Mouse (Mus musculus): Measurements from ENCODE around the gene Tmem86b.

DNA sequence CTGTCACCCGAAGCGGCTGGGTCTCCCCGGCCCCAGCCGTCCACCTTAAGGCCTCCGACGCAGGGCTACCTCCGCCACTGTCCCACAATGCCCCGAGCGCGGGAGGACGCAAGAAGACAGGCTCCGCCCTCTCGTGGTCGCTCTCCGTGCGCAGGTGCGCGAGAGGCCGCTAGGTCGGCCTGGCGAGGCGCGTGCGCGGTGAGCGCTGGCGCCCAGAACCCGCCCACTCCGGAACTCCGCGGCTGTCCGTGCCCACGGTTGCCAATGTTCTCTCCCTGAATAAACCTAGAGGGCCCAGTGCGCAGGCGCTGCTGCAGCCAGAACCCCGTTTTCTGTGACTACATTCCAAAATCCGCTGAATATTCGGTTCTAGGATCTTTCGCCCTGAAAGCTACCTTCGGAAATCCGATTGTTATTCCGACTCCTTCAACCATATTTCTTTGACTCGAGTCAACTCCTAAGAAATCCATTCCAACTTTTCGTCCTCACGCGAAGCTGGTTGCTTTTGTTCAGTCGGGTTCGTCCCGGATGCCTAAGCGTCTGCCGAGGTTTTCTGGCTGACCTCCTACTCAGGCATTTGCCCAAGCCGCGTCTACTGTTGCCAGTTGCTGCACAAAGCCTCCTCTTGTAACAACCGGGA lies 27.8 kb upstream of the Tmem86b start, which contains the start of gene Ppp6r1:
- TF ChIP-seq POLR2A (IDR thresholded peaks at IDR 0.05; ENCODE audit: insufficient read depth, low read depth, low read length), result peak; percentile 91
- peak; percentile 67 for TF ChIP-seq CTCF (IDR thresholded peaks at IDR 0.05)

Data from heart, adult 2 months (tissue).